Mouse (Mus musculus): ENCODE results near the gene Prss53. TPM values are rescaled to one million over a fixed set of nuclear protein-coding genes. Genes with fewer than 3 reads are reported as not detected.
A peak's percentile ranks its signal among the peaks of the same experiment; 100 is the strongest.

The Prss53 gene
- total and polyA plus RNA-seq, 3 experiments: 0.30 TPM; not detected in 2

- no peak overlapping the region for H3K9ac ChIP-seq (ENCODE audit: insufficient read depth, low read depth)
- H3K4me3 ChIP-seq (replicated peaks in 1 of 3; ENCODE audit: low read depth in 2 of 3, low read length in 2 of 3, poor library complexity in 1 of 3): no peak overlapping the region
- dilution Hi-C loops (cut with MboI; ENCODE audit: extremely low pct_ligation_motif_present, extremely low pct_unique_long_range_greater_than_20kb, low sequenced_read_pairs) (no loop called here), in situ Hi-C loops (cut with MboI; ENCODE audit: low pct_ligation_motif_present, low pct_unique_long_range_greater_than_20kb, low sequenced_read_pairs) (loop anchor here (5.0 kb wide), 1 partner anchor 153 kb away; the partner anchor contains the start of gene Setd1a)
- no peaks in the 10 kb centered on the region for H3K27me3 ChIP-seq (replicated peaks)
- no peak overlapping the region for H3K4me2 ChIP-seq (ENCODE audit: insufficient read depth, low read depth, poor library complexity, severe bottlenecking)
- TF ChIP-seq GABPA (IDR thresholded peaks at IDR 0.05; ENCODE audit: insufficient replicate concordance, low read depth, low read length): no peak
- no peak for TF ChIP-seq ZMIZ1 (IDR thresholded peaks at IDR 0.05; ENCODE audit: low read depth, low read length)
- no peak for TF ChIP-seq MXI1 (IDR thresholded peaks at IDR 0.05; ENCODE audit: low read depth, low read length)
- no peak for TF ChIP-seq RCOR1 (conservative IDR thresholded peaks at IDR 0.05; ENCODE audit: low read depth, low read length)
- no peak for TF ChIP-seq POLR2AphosphoS2 (IDR thresholded peaks at IDR 0.05; ENCODE audit: low read depth, low read length)
- TF ChIP-seq MAZ (IDR thresholded peaks at IDR 0.05; ENCODE audit: low read depth, low read length): no peak
- TF ChIP-seq TCF12 (IDR thresholded peaks at IDR 0.05; ENCODE audit: low read depth, low read length): no peak
- TF ChIP-seq NELFE (IDR thresholded peaks at IDR 0.05; ENCODE audit: low read depth, low read length): no peak
- TF ChIP-seq CHD1 (IDR thresholded peaks at IDR 0.05; ENCODE audit: low read depth, low read length): no peak
- TF ChIP-seq UBTF (IDR thresholded peaks at IDR 0.05; ENCODE audit: low read depth, low read length): no peak
- TF ChIP-seq JUND (conservative IDR thresholded peaks at IDR 0.05; ENCODE audit: low read depth, low read length): no peak
- no peak for TF ChIP-seq CHD2 (IDR thresholded peaks at IDR 0.05; ENCODE audit: low read length)
- no peak for TF ChIP-seq RAD21 (IDR thresholded peaks at IDR 0.05; ENCODE audit: low read depth, low read length)
- no peak for TF ChIP-seq ZC3H11A (IDR thresholded peaks at IDR 0.05; ENCODE audit: low read depth, low read length)
- TF ChIP-seq USF1 (IDR thresholded peaks at IDR 0.05; ENCODE audit: low read depth, low read length): no peak
- TF ChIP-seq MEF2A (IDR thresholded peaks at IDR 0.05; ENCODE audit: borderline replicate concordance, low read depth, low read length): no peak
- no peak for TF ChIP-seq PAX5 (IDR thresholded peaks at IDR 0.05; ENCODE audit: low read length)
- TF ChIP-seq EP300 (IDR thresholded peaks at IDR 0.05; ENCODE audit: low read length): no peak
- no peak for TF ChIP-seq NRF1 (IDR thresholded peaks at IDR 0.05; ENCODE audit: low read depth, low read length)
- no peaks in the 10 kb centered on the region for H3K9me3 ChIP-seq (replicated peaks; ENCODE audit: low read length)
- no peak for DNase-seq (ENCODE audit: extremely low read depth)
- H3K27ac ChIP-seq (ENCODE audit: insufficient read depth, low read depth): no peak overlapping the region
- H3K79me2 ChIP-seq (replicated peaks; ENCODE audit: control insufficient read depth, extremely low read depth, insufficient read depth, poor library complexity, severe bottlenecking): no peaks in the 10 kb centered on the region
- H3K4me1 ChIP-seq (ENCODE audit: control insufficient read depth in 1 of 2, insufficient read depth in 2 of 2): peaks cover 8 to 41% of the 10 kb centered on the region in 2 experiments
- H3K36me3 ChIP-seq (replicated peaks in 1 of 2; ENCODE audit: control insufficient read depth in 1 of 2, insufficient read depth in 1 of 2, low read length in 1 of 2): peaks cover 10 to 27% of the 10 kb centered on the region in 2 experiments
Observed at GRCm38 (mm10) chr7:127930636-127931035, 39.9 kb upstream of the Prss53 start.

GRCm38 (mm10) chr7:127929923-127930322 lies 39.2 kb upstream of the Prss53 start, which contains the start of gene Prss8:
Gene Prss8 (minus strand): TSS chr7:127930104.
- dilution Hi-C loops (cut with MboI; ENCODE audit: extremely low pct_ligation_motif_present, extremely low pct_unique_long_range_greater_than_20kb, low sequenced_read_pairs) (no loop called here), in situ Hi-C loops (cut with MboI; ENCODE audit: low pct_ligation_motif_present, low pct_unique_long_range_greater_than_20kb, low sequenced_read_pairs) (loop anchor here (5.0 to 10.0 kb wide), 2 partner anchors 153 to 1225 kb away; partner anchors contain the start of genes Coro1a and Setd1a)
- no peak within 1 kb of the TSS for H3K4me2 ChIP-seq (ENCODE audit: insufficient read depth, low read depth, poor library complexity, severe bottlenecking)
- TF ChIP-seq ZNF384 (IDR thresholded peaks at IDR 0.05; ENCODE audit: low read depth, low read length) (0 out of 2 replicates have a peak, but pooled peaks have one; percentile 22), POLR2AphosphoS2 (IDR thresholded peaks at IDR 0.05; ENCODE audit: low read depth, low read length) (no peak)
- H3K9ac ChIP-seq (ENCODE audit: insufficient read depth, low read depth): no peak within 1 kb of the TSS
- no peaks in the 10 kb centered on the region for H3K27me3 ChIP-seq (replicated peaks)
- H3K27ac ChIP-seq (ENCODE audit: insufficient read depth, low read depth): no peak within 1 kb of the TSS
- H3K79me2 ChIP-seq (replicated peaks; ENCODE audit: control insufficient read depth, extremely low read depth, insufficient read depth, poor library complexity, severe bottlenecking): no peaks in the 10 kb centered on the region
- no peak within 1 kb of the TSS for H3K4me3 ChIP-seq (replicated peaks in 1 of 3; ENCODE audit: low read depth in 2 of 3, low read length in 2 of 3, poor library complexity in 1 of 3)
- H3K4me1 ChIP-seq (ENCODE audit: control insufficient read depth in 1 of 2, insufficient read depth in 2 of 2): peaks cover 8 to 40% of the 10 kb centered on the region in 2 experiments
- peaks cover 17 to 34% of the 10 kb centered on the region in 2 experiments for H3K36me3 ChIP-seq (replicated peaks in 1 of 2; ENCODE audit: control insufficient read depth in 1 of 2, insufficient read depth in 1 of 2, low read length in 1 of 2)
- H3K9me3 ChIP-seq (replicated peaks; ENCODE audit: low read length): no peaks in the 10 kb centered on the region
- no peak for DNase-seq (ENCODE audit: extremely low read depth)

Data from CH12.LX (cell line).